Mouse (Mus musculus): Measurements from ENCODE around the gene Dyrk1a. TPM values are rescaled to one million over a fixed set of nuclear protein-coding genes. Genes with fewer than 3 reads are reported as not detected.

Dyrk1a gene
- polyA plus RNA-seq, 1 experiment from 2014 or later: 9.6 TPM

GRCm38 (mm10) chr16:94587461-94587860 lies 17.7 kb downstream of the Dyrk1a start:
- H3K36me3 ChIP-seq: no peaks in the 10 kb centered on the region
- no peaks in the 10 kb centered on the region for H3K27me3 ChIP-seq (ENCODE audit: low read depth, poor library complexity, severe bottlenecking)
- no peak for DNase-seq (ENCODE audit: low spot score)
- 89% methylated on average over 4 of the region's 4 CpGs for WGBS
- H3K4me1 ChIP-seq: peaks cover 31% of the 10 kb centered on the region
- H3K9me3 ChIP-seq (replicated peaks): no peaks in the 10 kb centered on the region
- H3K27ac ChIP-seq (replicated peaks): no peak overlapping the region
- H3K4me3 ChIP-seq: no peak overlapping the region

GRCm38 (mm10) chr16:94588171-94588570 lies 18.4 kb downstream of the Dyrk1a start:
- H3K27ac ChIP-seq (replicated peaks): no peak overlapping the region
- no peak for DNase-seq (ENCODE audit: low spot score)
- no peaks in the 10 kb centered on the region for H3K9me3 ChIP-seq (replicated peaks)
- peaks cover under 1% of the 10 kb centered on the region for H3K36me3 ChIP-seq
- no peak overlapping the region for H3K4me3 ChIP-seq
- H3K4me1 ChIP-seq: peaks cover 31% of the 10 kb centered on the region
- no peaks in the 10 kb centered on the region for H3K27me3 ChIP-seq (ENCODE audit: low read depth, poor library complexity, severe bottlenecking)
- 91% methylated on average over 8 of the region's 8 CpGs for WGBS

DNA sequence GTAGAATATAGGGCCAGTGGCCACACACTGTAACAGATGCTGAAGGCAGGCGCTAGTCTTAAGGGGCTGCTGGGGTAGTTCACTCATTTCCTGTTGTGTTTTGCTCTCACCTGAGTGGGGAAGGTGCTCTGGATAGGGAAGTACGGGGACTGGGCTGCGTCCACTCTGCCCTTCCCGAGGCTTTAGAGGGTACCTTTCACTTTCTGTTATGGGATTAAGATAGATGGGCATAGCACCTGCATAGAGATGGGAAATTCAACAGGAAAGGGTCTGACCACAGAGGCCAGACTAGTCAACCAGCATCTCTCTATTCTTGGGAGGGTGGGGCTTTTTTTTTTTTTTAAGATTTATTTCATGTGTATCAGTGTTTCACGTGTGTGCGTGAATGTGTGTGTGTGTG lies 19.2 kb downstream of the Dyrk1a start:
- H3K9me3 ChIP-seq (replicated peaks): no peaks in the 10 kb centered on the region

GRCm38 (mm10) chr16:94589648-94590047 lies 19.8 kb downstream of the Dyrk1a start:
- H3K27me3 ChIP-seq (ENCODE audit: low read depth, poor library complexity, severe bottlenecking): no peaks in the 10 kb centered on the region
- H3K4me1 ChIP-seq: peaks cover 22% of the 10 kb centered on the region
- H3K27ac ChIP-seq (replicated peaks): no peak overlapping the region
- DNase-seq (ENCODE audit: low spot score): no peak
- H3K36me3 ChIP-seq: peaks cover 9% of the 10 kb centered on the region
- H3K9me3 ChIP-seq (replicated peaks): no peaks in the 10 kb centered on the region
- 95% methylated on average over 1 of the region's 1 CpGs for WGBS
- H3K4me3 ChIP-seq: no peak overlapping the region

More for the DNA sequence above, 19.2 kb downstream of the Dyrk1a start:
- 88% methylated on average over 6 of the region's 6 CpGs for WGBS
- Histone ChIP-seq H3K4me1 (peaks cover 22% of the 10 kb centered on the region), H3K4me3 (no peak overlapping the region), H3K27me3 (ENCODE audit: low read depth, poor library complexity, severe bottlenecking) (no peaks in the 10 kb centered on the region), H3K27ac (replicated peaks) (no peak overlapping the region), H3K36me3 (peaks cover 4% of the 10 kb centered on the region)
- no peak for DNase-seq (ENCODE audit: low spot score)

GRCm38 (mm10) chr16:94590214-94590613 lies 20.4 kb downstream of the Dyrk1a start:
- Histone ChIP-seq H3K4me1 (peaks cover 22% of the 10 kb centered on the region), H3K27me3 (ENCODE audit: low read depth, poor library complexity, severe bottlenecking) (no peaks in the 10 kb centered on the region), H3K4me3 (no peak overlapping the region), H3K27ac (replicated peaks) (no peak overlapping the region), H3K9me3 (replicated peaks) (no peaks in the 10 kb centered on the region), H3K36me3 (peaks cover 10% of the 10 kb centered on the region)
- 92% methylated on average over 1 of the region's 1 CpGs for WGBS
- DNase-seq (ENCODE audit: low spot score): no peak

DNA sequence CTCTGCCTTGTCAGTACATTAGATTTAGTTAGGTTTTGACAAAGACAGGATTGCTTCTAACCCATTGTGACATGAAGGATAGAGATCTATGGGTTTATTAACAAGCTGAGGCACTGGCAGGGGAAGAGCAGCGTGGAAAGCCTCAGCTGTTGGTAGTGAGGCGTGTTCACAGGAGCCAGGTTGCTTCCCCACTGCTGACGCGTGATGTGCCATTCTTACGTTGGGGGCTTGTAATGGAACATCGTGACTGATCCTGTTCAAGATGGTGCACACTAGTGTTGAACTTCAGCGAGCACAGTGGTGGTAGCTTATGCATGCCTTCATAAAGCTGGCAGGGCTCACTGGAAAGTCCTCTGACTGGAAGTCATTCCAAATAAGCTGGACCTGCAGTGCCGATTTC lies 21.2 kb downstream of the Dyrk1a start:
- Histone ChIP-seq H3K36me3 (peaks cover 10% of the 10 kb centered on the region), H3K27me3 (ENCODE audit: low read depth, poor library complexity, severe bottlenecking) (no peaks in the 10 kb centered on the region), H3K4me3 (no peak overlapping the region), H3K27ac (replicated peaks) (no peak overlapping the region), H3K9me3 (replicated peaks) (no peaks in the 10 kb centered on the region), H3K4me1 (peaks cover 22% of the 10 kb centered on the region)
- no peak for DNase-seq (ENCODE audit: low spot score)
- 94% methylated on average over 8 of the region's 8 CpGs for WGBS

- Histone ChIP-seq H3K4me1 (peaks cover 22% of the 10 kb centered on the region), H3K27me3 (ENCODE audit: low read depth, poor library complexity, severe bottlenecking) (no peaks in the 10 kb centered on the region), H3K27ac (replicated peaks) (no peak overlapping the region), H3K4me3 (no peak overlapping the region), H3K36me3 (peaks cover 10% of the 10 kb centered on the region), H3K9me3 (replicated peaks) (no peaks in the 10 kb centered on the region)
- no peak for DNase-seq (ENCODE audit: low spot score)
- 83% methylated on average over 3 of the region's 3 CpGs for WGBS
Measured at GRCm38 (mm10) chr16:94591536-94591935, 21.7 kb downstream of the Dyrk1a start.

DNA sequence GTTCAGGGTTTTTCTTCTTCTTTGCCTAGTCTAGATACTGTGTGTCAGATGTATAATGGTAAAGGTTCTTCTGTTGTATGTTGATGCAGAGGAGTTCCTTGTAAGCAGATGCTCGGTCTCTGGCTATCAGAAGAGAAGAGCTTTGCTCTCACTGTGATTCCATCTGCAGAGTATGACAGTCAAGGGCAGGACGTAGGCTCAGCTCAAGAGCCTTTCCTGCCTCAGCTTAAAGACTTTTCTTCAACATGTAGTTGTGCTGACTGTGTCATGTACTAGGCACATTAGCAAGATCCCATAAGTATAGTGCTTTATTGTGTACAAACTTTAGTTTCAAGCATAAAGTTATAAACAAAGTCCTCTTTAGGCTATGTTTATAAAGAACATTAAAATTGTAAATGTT lies 26.8 kb downstream of the Dyrk1a start:
- no peak for DNase-seq (ENCODE audit: low spot score)
- WGBS: 88% methylated on average over 2 of the region's 2 CpGs
- peaks cover 41% of the 10 kb centered on the region for H3K4me1 ChIP-seq

DNA sequence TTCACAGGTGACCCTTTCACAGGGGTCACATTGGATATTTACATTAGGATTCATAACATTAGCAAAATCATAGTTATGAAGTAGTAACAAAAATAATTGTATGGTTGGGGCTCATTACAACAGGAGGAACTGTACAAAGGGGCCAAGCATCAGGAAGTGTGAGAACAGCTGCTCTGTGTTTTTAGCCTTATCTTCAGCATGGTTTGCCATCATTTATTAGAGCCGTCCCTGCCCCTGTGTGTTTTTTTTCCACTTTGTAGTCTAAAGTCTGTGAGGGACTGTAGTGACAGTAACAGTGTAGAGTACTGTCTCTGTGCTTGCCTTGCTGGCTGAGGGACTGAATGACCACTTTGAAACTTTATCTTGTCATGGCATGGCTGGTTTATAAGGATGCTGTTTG lies 27.8 kb downstream of the Dyrk1a start:
- no peak overlapping the region for H3K27ac ChIP-seq (replicated peaks)
- H3K9me3 ChIP-seq (replicated peaks): no peaks in the 10 kb centered on the region
- no peak overlapping the region for H3K4me3 ChIP-seq
- H3K36me3 ChIP-seq: peaks cover 10% of the 10 kb centered on the region
- H3K27me3 ChIP-seq (ENCODE audit: low read depth, poor library complexity, severe bottlenecking): no peaks in the 10 kb centered on the region
- WGBS: 85% methylated on average over 1 of the region's 1 CpGs
- H3K4me1 ChIP-seq: peaks cover 51% of the 10 kb centered on the region
- DNase-seq (ENCODE audit: low spot score): no peak

More for the DNA sequence above, 26.8 kb downstream of the Dyrk1a start:
- H3K27ac ChIP-seq (replicated peaks): no peak overlapping the region
- no peak overlapping the region for H3K4me3 ChIP-seq
- H3K36me3 ChIP-seq: peaks cover 10% of the 10 kb centered on the region
- no peaks in the 10 kb centered on the region for H3K27me3 ChIP-seq (ENCODE audit: low read depth, poor library complexity, severe bottlenecking)
- no peaks in the 10 kb centered on the region for H3K9me3 ChIP-seq (replicated peaks)

DNA sequence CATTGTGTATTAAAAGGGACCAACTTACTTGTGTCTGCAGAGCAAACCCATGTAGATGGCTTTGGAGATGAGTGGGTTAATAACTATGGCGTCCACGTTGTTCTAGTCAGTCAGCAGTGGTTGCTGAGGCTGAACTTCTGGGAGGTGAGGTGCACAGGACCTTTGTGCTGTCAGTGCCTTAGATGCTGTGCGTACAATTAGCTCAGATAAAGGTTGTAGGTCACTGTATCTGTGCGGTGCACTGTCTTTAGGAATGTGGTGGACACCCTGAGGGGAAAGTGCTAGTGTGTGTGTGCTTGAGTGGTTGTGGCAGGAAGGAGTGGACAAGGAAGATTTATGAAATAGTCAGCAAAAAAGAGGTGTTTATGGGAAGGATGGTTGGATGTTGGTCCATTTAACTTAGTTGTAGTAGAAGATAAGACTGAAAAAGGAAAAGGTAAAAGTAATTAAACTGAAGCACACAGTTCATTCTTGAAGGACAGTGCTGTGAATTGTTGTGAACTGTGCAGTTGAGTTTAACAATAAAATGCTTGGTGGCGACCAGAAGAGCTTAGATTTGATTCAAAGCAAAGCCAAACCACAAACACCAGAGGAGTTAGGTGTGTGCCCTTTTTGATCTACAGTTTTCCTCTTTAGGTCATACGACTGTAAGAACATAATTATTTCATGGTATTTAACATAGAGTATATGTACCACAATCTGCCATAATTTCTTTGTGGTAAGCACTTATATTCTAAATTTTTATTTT lies 30.3 kb downstream of the Dyrk1a start:
- H3K27me3 ChIP-seq (ENCODE audit: low read depth, poor library complexity, severe bottlenecking): no peaks in the 10 kb centered on the region

DNA sequence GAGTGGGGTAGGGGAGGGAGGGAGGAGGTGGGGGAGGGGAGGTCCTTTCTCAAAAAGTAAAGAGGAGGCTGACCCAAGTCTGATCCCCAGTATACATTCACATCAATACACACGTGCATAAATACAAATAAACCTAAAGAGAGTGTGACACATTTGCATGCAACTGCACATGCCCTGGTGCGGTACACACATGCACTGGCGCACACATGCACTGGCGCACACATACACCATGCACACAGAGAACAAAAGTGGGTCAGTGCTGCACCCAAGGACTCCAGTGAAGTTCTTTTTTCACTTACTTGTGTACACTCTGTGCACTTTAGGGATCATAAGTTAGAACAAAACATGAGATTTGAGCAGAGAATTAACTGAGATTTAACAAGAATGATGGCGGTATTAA lies 31.3 kb downstream of the Dyrk1a start:
- Histone ChIP-seq H3K4me1 (peaks cover 59% of the 10 kb centered on the region), H3K27ac (replicated peaks) (no peak overlapping the region), H3K9me3 (replicated peaks) (no peaks in the 10 kb centered on the region), H3K27me3 (ENCODE audit: low read depth, poor library complexity, severe bottlenecking) (no peaks in the 10 kb centered on the region), H3K36me3 (no peaks in the 10 kb centered on the region), H3K4me3 (no peak overlapping the region)
- 82% methylated on average over 5 of the region's 5 CpGs for WGBS
- DNase-seq (ENCODE audit: low spot score): no peak

More for the DNA sequence above, 30.3 kb downstream of the Dyrk1a start:
- no peaks in the 10 kb centered on the region for H3K9me3 ChIP-seq (replicated peaks)
- no peaks in the 10 kb centered on the region for H3K36me3 ChIP-seq
- 54% methylated on average over 6 of the region's 6 CpGs for WGBS
- H3K4me1 ChIP-seq: peaks cover 59% of the 10 kb centered on the region
- H3K27ac ChIP-seq (replicated peaks): no peak overlapping the region
- H3K4me3 ChIP-seq: no peak overlapping the region
- DNase-seq (ENCODE audit: low spot score): no peak

DNA sequence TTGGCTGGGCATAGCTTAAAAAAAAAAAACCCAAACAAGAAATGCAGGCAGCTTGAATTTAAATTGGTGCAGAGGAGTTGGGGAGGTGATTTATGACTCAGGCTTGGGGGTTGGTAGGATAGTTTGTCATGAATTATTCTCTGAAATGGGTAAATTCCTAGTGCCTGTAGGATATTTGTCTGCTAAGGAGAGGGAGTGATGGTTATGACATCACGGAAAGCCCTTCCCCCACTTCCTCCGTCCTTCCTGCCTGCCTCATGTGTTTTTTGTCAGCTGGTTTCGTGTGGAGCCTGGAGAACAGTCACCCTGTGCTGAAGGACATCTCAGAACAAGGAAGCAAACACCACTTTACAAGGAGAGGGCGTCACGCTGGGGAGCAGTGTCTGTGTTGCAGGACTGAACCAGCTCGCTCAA lies 31.7 kb downstream of the Dyrk1a start:
- Histone ChIP-seq H3K9me3 (replicated peaks) (no peaks in the 10 kb centered on the region), H3K4me3 (no peak overlapping the region), H3K4me1 (peaks cover 59% of the 10 kb centered on the region), H3K27ac (replicated peaks) (no peak overlapping the region), H3K27me3 (ENCODE audit: low read depth, poor library complexity, severe bottlenecking) (no peaks in the 10 kb centered on the region), H3K36me3 (no peaks in the 10 kb centered on the region)
- DNase-seq (ENCODE audit: low spot score): no peak
- WGBS: 58% methylated on average over 6 of the region's 6 CpGs

GRCm38 (mm10) chr16:94602188-94602587 lies 32.4 kb downstream of the Dyrk1a start:
- no peak for DNase-seq (ENCODE audit: low spot score)
- no peak overlapping the region for H3K27ac ChIP-seq (replicated peaks)
- 95% methylated on average over 1 of the region's 1 CpGs for WGBS
- H3K4me3 ChIP-seq: no peak overlapping the region
- no peaks in the 10 kb centered on the region for H3K36me3 ChIP-seq
- H3K4me1 ChIP-seq: peaks cover 56% of the 10 kb centered on the region
- no peaks in the 10 kb centered on the region for H3K9me3 ChIP-seq (replicated peaks)
- H3K27me3 ChIP-seq (ENCODE audit: low read depth, poor library complexity, severe bottlenecking): no peaks in the 10 kb centered on the region
